Mouse (Mus musculus) lung, embryonic 15.5 days (tissue): ENCODE measurements around the gene Pde11a. TPM values are rescaled to one million over a fixed set of nuclear protein-coding genes. Genes with fewer than 3 reads are reported as not detected.

Experiments used
- ATAC-seq: fragments of 200-750 bp; cut with Nextera tagmentation; 2 replicates; pipeline ENCODE4 v1.8.0; 2017; ENCODE audit warnings: moderate number of reproducible peaks, borderline replicate concordance; ENCODE audit not compliant: low FRiP score, low TSS enrichment; ENCODE audit errors: extremely low read depth
- H3K27ac ChIP-seq: fragments of 300-500 bp; sonication (generic); 2 replicates; pipeline ENCODE4 v1.5.1; 2015; ENCODE audit warnings: moderate library complexity, mild to moderate bottlenecking, inconsistent platforms
- H3K27me3 ChIP-seq: fragments of 300-500 bp; sonication (generic); 2 replicates; pipeline ENCODE4 v1.6.1; 2015; ENCODE audit warnings: inconsistent platforms
- H3K36me3 ChIP-seq: fragments of 300-500 bp; sonication (generic); 2 replicates; pipeline ENCODE4 v1.6.1; 2015; ENCODE audit warnings: inconsistent platforms
- H3K4me1 ChIP-seq: fragments of 300-500 bp; sonication (generic); 2 replicates; pipeline ENCODE4 v1.6.1; 2015; ENCODE audit warnings: inconsistent platforms
- H3K4me2 ChIP-seq: fragments of 300-500 bp; sonication (generic); 2 replicates; pipeline ENCODE4 v1.6.1; 2015; ENCODE audit warnings: inconsistent platforms, mild to moderate bottlenecking, moderate library complexity
- H3K4me3 ChIP-seq: fragments of 300-500 bp; sonication (generic); 2 replicates; pipeline ENCODE4 v1.5.1; 2015; ENCODE audit warnings: mild to moderate bottlenecking, inconsistent platforms
- H3K9ac ChIP-seq: fragments of 300-500 bp; sonication (generic); 2 replicates; pipeline ENCODE4 v1.6.1; 2015; ENCODE audit warnings: inconsistent platforms
- H3K9me3 ChIP-seq: fragments of 300-500 bp; sonication (generic); 2 replicates; pipeline ENCODE4 v1.6.1; 2016; ENCODE audit warnings: inconsistent platforms
- WGBS: fragments of 180-500 bp; shearing (Covaris S2); methylation state at CpG from one replicate; pipeline ENCODE4 v1.1.7; 2015; 5-methylcytosine and 5-hydroxymethylcytosine counted together
- polyA plus RNA-seq: library from polyadenylated mRNA; unstranded; fragments of >200 nt; fragmentation: Nextera tagmentation; extraction: Ambion mirVana; gene quantifications from 2 replicates; pipeline ENCODE4 v1.2.1, GENCODE M21; 2015

The Pde11a gene
- polyA plus RNA-seq, 1 experiment from 2014 or later: 0.14 TPM

DNA sequence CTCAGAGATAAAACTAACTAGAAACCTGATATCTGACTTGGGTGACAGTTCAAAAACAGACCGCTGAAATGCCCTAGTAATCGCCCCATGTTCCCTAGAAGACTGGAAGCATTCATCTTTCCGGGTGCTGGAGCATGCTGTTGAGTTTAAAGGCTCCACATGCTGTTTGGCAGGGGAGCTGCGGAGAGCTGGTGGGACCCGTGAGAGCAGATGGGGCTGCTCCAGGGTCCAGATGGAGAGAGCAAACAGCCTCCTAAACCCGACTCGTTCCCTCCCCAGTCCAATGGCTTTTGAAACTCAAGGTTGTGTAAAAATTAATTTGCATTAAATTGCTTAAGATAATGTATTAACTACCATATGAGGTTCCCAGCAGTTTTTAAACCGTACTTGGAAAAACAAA, 339.9 kb downstream of the Pde11a start:
- Histone ChIP-seq H3K4me1 (peaks cover 24% of the 10 kb centered on the region), H3K36me3 (no peaks in the 10 kb centered on the region), H3K4me2 (no peak overlapping the region), H3K27me3 (no peaks in the 10 kb centered on the region; the same call in 1 of the 2 replicates), H3K27ac (no peak overlapping the region), H3K9me3 (no peaks in the 10 kb centered on the region), H3K4me3 (no peak overlapping the region), H3K9ac (no peak overlapping the region)
- no peak for ATAC-seq
- WGBS: 12% methylated on average over 8 of the region's 8 CpGs

DNA sequence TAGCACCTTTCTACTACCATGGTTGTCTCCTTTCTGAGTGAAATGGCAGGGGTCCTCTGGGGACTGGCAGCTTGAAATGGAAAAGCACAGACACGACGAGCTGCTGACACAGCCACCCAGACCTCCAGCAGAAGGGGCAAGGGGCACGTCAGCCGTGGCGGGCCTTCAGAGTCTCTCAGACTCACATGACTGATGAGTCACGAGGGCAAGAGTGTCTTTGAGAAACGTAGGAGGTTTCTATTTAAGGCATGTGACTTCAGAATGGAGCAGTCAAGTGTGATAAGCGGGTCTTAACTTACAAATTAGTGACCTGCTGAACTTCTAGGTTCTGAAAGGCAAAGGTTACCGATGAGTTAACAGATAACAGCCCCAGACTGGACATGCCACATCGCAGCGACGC, 340.8 kb downstream of the Pde11a start:
- H3K27ac ChIP-seq: no peak overlapping the region
- ATAC-seq: no peak
- H3K4me3 ChIP-seq: no peak overlapping the region
- no peaks in the 10 kb centered on the region; the same call in 1 of the 2 replicates for H3K27me3 ChIP-seq
- H3K4me2 ChIP-seq: no peak overlapping the region
- no peaks in the 10 kb centered on the region for H3K36me3 ChIP-seq
- WGBS: 29% methylated on average over 12 of the region's 12 CpGs
- no peaks in the 10 kb centered on the region for H3K9me3 ChIP-seq
- H3K9ac ChIP-seq: no peak overlapping the region
- peaks cover 24% of the 10 kb centered on the region for H3K4me1 ChIP-seq

DNA sequence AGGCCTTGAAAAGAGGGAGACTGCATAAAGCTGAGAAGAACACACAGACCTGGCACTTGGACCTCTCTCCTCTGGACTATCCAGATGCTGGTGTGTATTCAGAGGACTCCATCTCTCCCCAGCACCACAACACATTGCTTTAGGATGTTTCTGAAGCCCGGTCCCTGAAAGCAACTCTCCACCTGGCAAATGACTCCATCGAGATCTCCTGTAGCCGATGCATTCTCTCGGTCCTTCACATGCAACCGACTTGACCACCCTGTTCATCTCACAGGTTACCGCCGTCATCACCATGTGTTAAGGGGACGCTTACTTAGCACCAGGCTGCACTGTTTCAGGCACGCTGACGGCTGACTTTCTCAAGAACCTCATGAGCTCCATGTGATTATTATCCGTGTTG, 343.7 kb downstream of the Pde11a start:
- WGBS: 91% methylated on average over 11 of the region's 11 CpGs
- Histone ChIP-seq H3K9ac (no peak overlapping the region), H3K27me3 (no peaks in the 10 kb centered on the region; the same call in 1 of the 2 replicates), H3K4me2 (no peak overlapping the region), H3K27ac (no peak overlapping the region), H3K9me3 (no peaks in the 10 kb centered on the region), H3K4me3 (no peak overlapping the region), H3K36me3 (no peaks in the 10 kb centered on the region), H3K4me1 (peaks cover 39% of the 10 kb centered on the region)
- no peak for ATAC-seq

- WGBS: 13% methylated on average over 6 of the region's 6 CpGs
- peak overlapping the region; percentile 30; the same call in 1 of the 2 replicates for H3K27ac ChIP-seq
Observed at GRCm38 (mm10) chr2:75991581-75992205, 346.9 kb downstream of the Pde11a start.

GRCm38 (mm10) chr2:75990885-75991539, 347.6 kb downstream of the Pde11a start:
- H3K27me3 ChIP-seq: no peaks in the 10 kb centered on the region
- H3K9me3 ChIP-seq: no peaks in the 10 kb centered on the region
- 50% methylated on average over 13 of the region's 13 CpGs for WGBS
- H3K4me1 ChIP-seq: peaks cover 45% of the 10 kb centered on the region
- H3K4me2 ChIP-seq: no peak overlapping the region
- H3K9ac ChIP-seq: no peak overlapping the region
- peak overlapping the region; percentile 30; the same call in 1 of the 2 replicates for H3K27ac ChIP-seq
- ATAC-seq: no peak
- no peak overlapping the region for H3K4me3 ChIP-seq
- no peaks in the 10 kb centered on the region for H3K36me3 ChIP-seq

More at GRCm38 (mm10) chr2:75991581-75992205, 346.9 kb downstream of the Pde11a start:
- no peaks in the 10 kb centered on the region for H3K9me3 ChIP-seq
- H3K4me3 ChIP-seq: no peak overlapping the region
- peak; percentile 64 for ATAC-seq
- H3K4me2 ChIP-seq: no peak overlapping the region
- H3K4me1 ChIP-seq: peaks cover 45% of the 10 kb centered on the region
- no peaks in the 10 kb centered on the region; the same call in 1 of the 2 replicates for H3K27me3 ChIP-seq
- no peak overlapping the region for H3K9ac ChIP-seq
- H3K36me3 ChIP-seq: no peaks in the 10 kb centered on the region

DNA sequence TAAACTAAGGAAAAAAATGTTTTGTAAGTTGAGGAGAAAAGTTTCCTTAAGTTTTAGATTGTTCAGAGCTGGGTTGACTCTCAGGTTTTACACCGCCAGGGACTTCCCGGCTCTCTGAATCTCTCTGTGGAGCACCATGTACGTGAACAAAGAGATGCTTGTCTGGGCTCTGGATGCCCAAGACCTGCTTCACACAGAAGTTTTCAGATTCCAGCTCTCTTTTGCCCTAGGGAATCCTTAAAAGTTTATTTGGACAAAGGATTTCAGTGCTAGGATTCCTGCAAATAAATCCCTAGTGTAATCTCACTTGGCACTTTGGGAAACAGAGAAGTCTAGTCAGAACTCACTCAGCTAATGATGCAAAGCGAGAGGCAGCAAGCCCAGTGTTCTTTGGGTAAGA, 348.9 kb downstream of the Pde11a start:
- no peak overlapping the region for H3K4me2 ChIP-seq
- no peak for ATAC-seq
- H3K36me3 ChIP-seq: no peaks in the 10 kb centered on the region
- no peaks in the 10 kb centered on the region for H3K9me3 ChIP-seq
- peaks cover 45% of the 10 kb centered on the region for H3K4me1 ChIP-seq
- WGBS: 54% methylated on average over 4 of the region's 4 CpGs
- no peak overlapping the region for H3K4me3 ChIP-seq
- H3K27me3 ChIP-seq: no peaks in the 10 kb centered on the region
- no peak overlapping the region for H3K9ac ChIP-seq
- H3K27ac ChIP-seq: no peak overlapping the region

GRCm38 (mm10) chr2:75988779-75989363, 349.7 kb downstream of the Pde11a start:
- Histone ChIP-seq H3K36me3 (no peaks in the 10 kb centered on the region), H3K9me3 (no peaks in the 10 kb centered on the region), H3K9ac (no peak overlapping the region), H3K4me3 (no peak overlapping the region), H3K4me2 (no peak overlapping the region), H3K27ac (no peak overlapping the region), H3K27me3 (no peaks in the 10 kb centered on the region), H3K4me1 (peaks cover 45% of the 10 kb centered on the region)
- WGBS: 32% methylated on average over 7 of the region's 7 CpGs
- no peak for ATAC-seq

GRCm38 (mm10) chr2:75988378-75988777, 350.2 kb downstream of the Pde11a start:
- Histone ChIP-seq H3K4me3 (no peak overlapping the region), H3K4me1 (peaks cover 45% of the 10 kb centered on the region), H3K4me2 (no peak overlapping the region), H3K27ac (no peak overlapping the region), H3K27me3 (no peaks in the 10 kb centered on the region), H3K36me3 (no peaks in the 10 kb centered on the region), H3K9me3 (no peaks in the 10 kb centered on the region), H3K9ac (no peak overlapping the region)
- WGBS: 20% methylated on average over 4 of the region's 4 CpGs
- no peak for ATAC-seq

DNA sequence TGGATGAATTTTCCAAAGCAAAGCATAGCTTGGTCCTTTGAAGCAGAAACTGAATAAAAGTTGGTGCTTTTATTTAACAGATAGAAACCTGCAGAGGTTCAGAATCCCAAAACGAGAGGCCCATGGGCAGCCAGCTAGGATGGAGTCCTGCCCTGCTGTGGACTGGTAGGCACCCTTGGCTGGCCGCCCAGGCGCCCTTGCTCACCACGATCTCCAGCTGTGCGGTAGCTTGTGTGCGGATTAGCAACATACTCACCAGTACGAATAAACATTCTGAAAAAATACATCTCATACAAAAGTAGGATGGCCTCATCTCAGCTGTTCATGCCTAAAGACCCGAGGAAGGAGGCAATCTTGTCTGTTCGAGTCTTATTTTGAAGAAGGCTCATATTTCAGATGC, 350.8 kb downstream of the Pde11a start:
- H3K36me3 ChIP-seq: no peaks in the 10 kb centered on the region
- no peak for ATAC-seq
- peaks cover 45% of the 10 kb centered on the region for H3K4me1 ChIP-seq
- H3K4me2 ChIP-seq: no peak overlapping the region
- H3K9me3 ChIP-seq: no peaks in the 10 kb centered on the region
- no peak overlapping the region for H3K27ac ChIP-seq
- no peak overlapping the region for H3K4me3 ChIP-seq
- WGBS: 55% methylated on average over 9 of the region's 9 CpGs
- no peak overlapping the region for H3K9ac ChIP-seq
- H3K27me3 ChIP-seq: no peaks in the 10 kb centered on the region

GRCm38 (mm10) chr2:75985124-75985523, 353.4 kb downstream of the Pde11a start:
- no peaks in the 10 kb centered on the region for H3K9me3 ChIP-seq
- no peak overlapping the region for H3K4me3 ChIP-seq
- H3K9ac ChIP-seq: no peak overlapping the region
- H3K4me2 ChIP-seq: no peak overlapping the region
- H3K27me3 ChIP-seq: no peaks in the 10 kb centered on the region
- ATAC-seq: peak; percentile 67
- 1% methylated on average over 2 of the region's 2 CpGs for WGBS
- no peak overlapping the region for H3K27ac ChIP-seq
- H3K36me3 ChIP-seq: no peaks in the 10 kb centered on the region
- peaks cover 23% of the 10 kb centered on the region for H3K4me1 ChIP-seq

DNA sequence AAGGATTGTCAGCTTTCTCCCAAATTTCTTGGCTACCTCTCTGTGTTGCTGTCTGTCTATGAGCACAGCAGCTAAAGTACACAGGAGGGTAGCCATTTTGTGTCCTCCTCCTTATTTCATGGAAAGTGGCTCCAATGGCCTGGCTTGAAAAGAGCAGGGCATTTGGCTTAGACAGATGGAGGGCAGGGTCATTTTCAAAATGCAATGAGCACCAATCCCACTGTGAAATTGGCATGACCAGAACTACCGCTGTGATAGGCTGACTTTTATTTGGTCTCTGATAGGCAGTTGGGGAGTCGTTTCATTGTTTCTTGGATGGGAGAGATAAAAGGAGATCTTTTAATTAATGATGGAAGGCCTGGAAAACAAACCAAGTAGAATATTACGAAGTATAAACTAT, 354.7 kb downstream of the Pde11a start:
- no peaks in the 10 kb centered on the region for H3K9me3 ChIP-seq
- WGBS: 65% methylated on average over 3 of the region's 3 CpGs
- no peak overlapping the region for H3K4me2 ChIP-seq
- no peak overlapping the region for H3K4me3 ChIP-seq
- no peaks in the 10 kb centered on the region for H3K36me3 ChIP-seq
- H3K4me1 ChIP-seq: peaks cover 15% of the 10 kb centered on the region
- no peak for ATAC-seq
- no peak overlapping the region for H3K27ac ChIP-seq
- H3K27me3 ChIP-seq: no peaks in the 10 kb centered on the region
- no peak overlapping the region for H3K9ac ChIP-seq

GRCm38 (mm10) chr2:75983091-75983490, 355.5 kb downstream of the Pde11a start:
- H3K27me3 ChIP-seq: no peaks in the 10 kb centered on the region
- no peaks in the 10 kb centered on the region for H3K9me3 ChIP-seq
- no peak for ATAC-seq
- WGBS: 96% methylated on average over 3 of the region's 3 CpGs
- H3K27ac ChIP-seq: no peak overlapping the region
- no peak overlapping the region for H3K4me3 ChIP-seq
- H3K4me2 ChIP-seq: no peak overlapping the region
- no peak overlapping the region for H3K9ac ChIP-seq
- H3K36me3 ChIP-seq: no peaks in the 10 kb centered on the region
- peaks cover 8% of the 10 kb centered on the region for H3K4me1 ChIP-seq
